Mouse (Mus musculus) ovary, postnatal 10 days (tissue): ENCODE data around the gene Olfr1350.
"Not testable (repeated sequence)": the region's sequence is repeated elsewhere in the genome, so short reads cannot be mapped to it uniquely, and the experiment has no call there.

Experiments
- DNase-seq: peaks from one replicate; pipeline ENCODE4 v3.0.0; 2022; ENCODE audit warnings: low spot score

Olfr1350 gene

DNA sequence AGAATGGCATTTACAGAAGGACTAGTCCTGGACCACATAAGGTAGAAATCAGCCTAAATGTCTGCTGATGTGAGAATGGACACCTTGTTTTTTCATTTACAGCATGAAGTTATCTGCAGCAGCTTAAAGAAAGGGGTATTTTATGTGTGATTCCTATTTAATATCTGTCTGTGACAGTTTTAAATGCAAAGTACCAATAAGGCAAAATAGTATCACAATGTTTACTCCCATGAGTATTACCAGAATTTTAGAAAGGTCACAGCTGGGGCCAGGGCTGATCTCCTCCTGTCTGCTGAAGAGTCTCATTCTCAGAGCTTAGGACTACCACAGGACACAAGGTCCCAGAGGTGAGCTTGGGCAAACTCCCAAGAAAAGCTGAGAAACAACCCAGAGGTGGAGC is at the start of gene Olfr1350:
TSS of gene Olfr1350 (plus strand) at position 301 of the 400 bp plus-strand sequence.
- no peak for DNase-seq

DNA sequence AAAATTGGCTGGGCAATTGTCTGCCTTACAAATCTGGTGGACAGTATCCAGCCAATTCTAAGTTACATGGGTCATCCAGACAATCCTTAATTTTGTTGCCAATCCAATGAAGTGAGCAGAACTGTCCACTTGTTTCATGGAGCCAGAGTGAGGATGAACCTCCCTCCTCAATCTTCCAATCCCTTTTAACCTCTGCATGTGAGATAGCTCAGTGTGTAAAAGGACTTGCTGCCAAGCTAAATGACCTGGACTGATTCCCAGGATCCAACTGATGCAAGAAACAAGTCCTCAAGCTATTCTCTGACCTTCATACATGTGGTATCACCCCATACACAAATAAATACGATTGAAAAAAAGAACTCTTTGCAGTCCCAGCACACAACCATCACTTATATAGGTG is 43.0 kb upstream of the Olfr1350 start:
- no peak for DNase-seq

DNA sequence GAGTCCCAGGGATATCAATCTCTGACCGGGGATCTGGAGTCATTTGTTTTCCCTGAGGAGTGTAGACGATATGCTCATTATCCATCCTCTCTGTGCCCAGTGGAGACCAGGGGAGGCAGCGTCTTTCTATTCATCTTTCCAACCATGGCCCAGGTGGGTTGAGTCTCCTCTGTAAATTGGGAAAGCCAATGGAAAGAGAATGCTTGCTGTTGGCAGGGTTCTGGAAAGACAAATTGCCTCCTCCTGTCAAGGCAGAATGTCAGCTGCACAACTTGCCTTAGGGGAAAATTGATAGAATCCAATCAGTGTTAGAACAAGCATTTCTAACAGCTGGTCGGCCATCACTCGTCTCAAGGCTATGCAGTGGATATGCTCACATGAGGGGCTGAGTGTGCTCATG is 41.8 kb upstream of the Olfr1350 start, which contains the start of gene Olfr1349:
TSS of gene Olfr1349 (minus strand) at position 101 of the 400 bp plus-strand sequence.
- no peak for DNase-seq

DNA sequence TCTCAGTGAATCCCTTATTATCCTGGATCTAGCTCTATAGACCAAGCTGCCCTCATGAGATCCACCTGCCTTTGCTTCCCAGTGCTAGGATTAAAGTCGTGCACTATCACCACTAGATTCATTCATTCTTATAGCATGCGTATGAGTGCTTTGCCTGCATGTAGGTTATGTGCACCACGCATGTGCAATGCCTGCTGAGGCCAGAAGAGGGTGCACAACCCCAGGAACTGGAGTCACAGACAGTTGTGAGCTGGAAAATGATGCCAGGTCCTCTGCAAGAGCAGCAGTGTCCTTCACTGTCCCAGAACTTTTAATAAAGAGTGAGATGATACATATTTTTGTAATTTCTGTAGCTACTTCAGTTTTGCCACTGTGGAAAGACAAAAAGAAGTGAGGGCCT is 39.6 kb upstream of the Olfr1350 start:
- DNase-seq, result no peak

DNA sequence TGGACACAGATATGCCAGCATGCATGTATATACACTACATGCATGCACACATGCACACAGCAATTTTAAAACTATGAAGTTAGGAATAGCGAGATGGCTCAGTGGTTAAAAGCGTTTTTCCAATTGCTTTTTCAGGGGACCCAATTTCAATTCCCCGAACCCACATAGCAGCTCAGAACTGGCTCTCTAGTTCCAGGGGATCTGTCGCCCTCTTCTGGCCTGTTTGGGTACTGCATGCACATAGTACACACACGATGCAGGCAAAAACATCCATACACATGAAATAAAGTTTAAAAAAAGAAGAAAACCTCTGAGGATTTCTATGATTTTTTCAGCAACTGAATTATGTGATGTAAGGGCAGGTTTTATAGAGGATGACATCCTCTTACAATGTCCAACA is 38.5 kb upstream of the Olfr1350 start:
- DNase-seq, result no peak

DNA sequence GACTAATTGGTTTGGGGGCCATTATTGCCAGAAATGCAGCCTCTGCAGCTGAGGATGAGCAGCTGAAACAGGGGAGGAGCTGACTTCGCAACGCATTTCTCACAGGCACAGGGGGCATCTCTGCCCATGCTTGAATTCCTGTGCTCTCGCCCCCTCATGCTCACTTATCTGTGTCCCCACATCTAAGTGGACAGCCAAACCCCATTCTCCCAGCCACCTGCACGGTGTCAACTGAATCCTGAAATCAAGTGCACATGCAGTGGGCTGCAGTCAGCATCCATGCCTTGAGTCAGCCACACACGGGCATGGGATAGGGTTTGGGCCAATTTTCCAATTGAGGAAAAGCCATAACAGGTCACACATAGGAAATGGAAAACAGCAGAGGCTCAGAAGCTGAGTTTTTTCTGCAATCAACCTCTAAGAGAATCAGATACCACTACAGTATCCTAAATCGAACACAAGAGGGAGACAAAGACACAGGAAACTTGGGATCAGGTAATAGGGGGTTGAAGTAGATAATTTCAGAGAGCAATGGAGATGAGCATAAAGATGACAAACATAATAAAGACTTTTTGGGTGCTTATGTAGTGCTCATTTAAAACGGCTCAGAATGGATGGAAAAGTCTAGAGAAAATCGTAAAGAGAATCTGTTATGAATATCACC is 21.6 kb downstream of the Olfr1350 start:
- DNase-seq, result no peak

DNA sequence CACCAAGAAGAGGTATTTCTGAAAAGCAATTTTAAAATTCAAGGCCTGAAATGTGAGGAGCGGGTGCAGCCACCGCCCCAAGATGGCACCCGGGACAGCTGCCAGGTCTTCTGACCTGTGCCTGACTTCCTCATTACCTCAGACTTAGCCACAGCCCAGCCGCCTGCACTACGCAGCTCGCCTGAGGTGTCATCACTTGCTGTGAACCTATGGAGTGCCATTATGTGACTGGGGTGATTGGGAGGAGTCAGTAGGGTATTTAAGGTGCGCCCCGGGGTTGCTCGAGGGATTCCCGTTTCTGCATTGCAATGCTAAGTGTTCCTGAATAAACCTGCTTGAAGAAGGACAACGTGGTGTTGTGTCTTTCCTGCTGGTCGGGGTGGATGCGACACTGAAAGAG is 24.1 kb downstream of the Olfr1350 start:
- not testable (repeated sequence) for DNase-seq

DNA sequence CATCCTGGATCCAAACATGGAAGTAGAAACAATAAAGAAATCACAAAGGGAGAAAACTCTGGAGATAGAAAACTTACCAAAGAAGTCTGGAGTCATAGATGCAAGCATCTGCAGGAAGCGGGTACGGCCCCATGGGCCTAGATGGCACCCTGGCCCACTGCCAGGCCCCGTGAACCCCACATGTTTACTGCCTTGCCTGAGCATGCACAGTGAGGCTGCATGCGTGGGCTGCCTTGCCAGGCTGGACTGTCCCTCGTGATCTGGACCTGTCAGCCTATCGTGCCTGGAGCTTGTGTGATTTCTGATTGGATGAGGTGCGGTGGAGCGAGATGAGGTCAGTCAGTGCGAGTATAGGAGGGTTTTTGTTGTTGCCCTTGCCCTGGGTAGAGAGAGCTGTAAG is 38.7 kb downstream of the Olfr1350 start:
- no peak for DNase-seq
